Mouse (Mus musculus) heart, adult 2 months (tissue): ENCODE measurements around the gene C1qc. TPM values are rescaled to one million over a fixed set of nuclear protein-coding genes. Genes with fewer than 3 reads are reported as not detected.

Experiments used
- DNase-seq, 2 experiments: peaks; one replicate each; pipeline ENCODE4 v3.0.0; 2021
- H3K27ac ChIP-seq: fragments of 200-600 bp; 2 replicates; pipeline ENCODE4 v1.8.1; 2022
- H3K27me3 ChIP-seq: fragments of 200-500 bp; 2 replicates; pipeline ENCODE4 v1.6.1; 2012; ENCODE audit warnings: mild to moderate bottlenecking, low read length, inconsistent platforms, mixed read lengths; ENCODE audit not compliant: control insufficient read depth, insufficient read depth
- H3K36me3 ChIP-seq: fragments of 200-500 bp; 2 replicates; pipeline ENCODE4 v1.6.1; 2012; ENCODE audit warnings: low read length, inconsistent platforms; ENCODE audit not compliant: control insufficient read depth, insufficient read depth
- H3K4me1 ChIP-seq: fragments of 200-500 bp; 2 replicates; pipeline ENCODE4 v1.6.1; 2011; ENCODE audit warnings: low read length; ENCODE audit not compliant: control insufficient read depth, insufficient read depth
- H3K4me3 ChIP-seq: fragments of 200-600 bp; 2 replicates; pipeline ENCODE4 v1.8.1; 2022
- H3K79me2 ChIP-seq: fragments of 200-500 bp; replicated peaks from 2 replicates; pipeline ENCODE4 v1.6.1; 2012; ENCODE audit warnings: mild to moderate bottlenecking, inconsistent platforms, low read length, moderate library complexity, mixed read lengths; ENCODE audit not compliant: control insufficient read depth, insufficient read depth
- H3K9ac ChIP-seq: fragments of 200-500 bp; 2 replicates; pipeline ENCODE4 v1.6.1; 2012; ENCODE audit warnings: low read depth, mild to moderate bottlenecking, control low read depth, inconsistent platforms, low read length, mixed read lengths
- CTCF ChIP-seq: fragments of 200-600 bp; IDR thresholded peaks from 2 replicates; pipeline ENCODE4 v1.8.1; 2022; ENCODE audit warnings: antibody characterized with exemption, mild to moderate bottlenecking, moderate library complexity
- EP300 ChIP-seq: fragments of 200-500 bp; IDR thresholded peaks from 2 replicates; pipeline ENCODE4 v1.6.1; 2011; ENCODE audit warnings: low read depth, low read length, control low read depth; ENCODE audit not compliant: insufficient read depth
- POLR2A ChIP-seq: fragments of 200-500 bp; IDR thresholded peaks from 2 replicates; pipeline ENCODE4 v1.6.1; 2011; ENCODE audit warnings: mild to moderate bottlenecking, low read depth, low read length, control low read depth; ENCODE audit not compliant: insufficient read depth
- WGBS: fragments of 180-500 bp; shearing (Covaris S2); methylation state at CpG from one replicate; pipeline ENCODE4 v1.1.7; 2018; 5-methylcytosine and 5-hydroxymethylcytosine counted together
- intact Hi-C: fragments of 180-260 bp; cut with DNase I; formaldehyde crosslinking; loops from one replicate; pipeline ENCODE4 v1.15.1; 2025
- polyA plus RNA-seq: library from polyadenylated mRNA; depleted of rRNA; stranded (reverse); fragments of >200 nt; gene quantifications from 2 replicates; pipeline ENCODE4 v1.2.3, GENCODE M21; 2012
- total RNA-seq, 2 experiments: library from RNA; stranded (reverse); gene quantifications; 2 replicates each; pipeline ENCODE4 v1.2.3; 2021

C1qc gene
- total and polyA plus RNA-seq, 3 experiments: 39.6 to 63.2 (median 41.5) TPM

GRCm38 (mm10) chr4:136894821-136895220 lies 2.0 kb upstream of the C1qc start:
- no peaks in the 10 kb centered on the region for H3K4me1 ChIP-seq
- H3K27me3 ChIP-seq: peaks cover 1% of the 10 kb centered on the region; the same call in 1 of the 2 replicates
- H3K79me2 ChIP-seq: no peaks in the 10 kb centered on the region
- H3K36me3 ChIP-seq: no peaks in the 10 kb centered on the region
- no peak overlapping the region for H3K4me3 ChIP-seq
- peak in 1 of 2 experiments; percentile 20 for DNase-seq
- intact Hi-C loops: loop anchor here (1.0 kb wide), 1 partner anchor 177 kb away; no protein-coding TSS in a partner anchor
- H3K9ac ChIP-seq: no peak overlapping the region
- TF ChIP-seq CTCF (no peak), POLR2A (0 out of 2 replicates have a peak, but pooled peaks have one; percentile 9), EP300 (no peak)
- no peak overlapping the region for H3K27ac ChIP-seq
- 56% methylated on average over 4 of the region's 4 CpGs for WGBS

- Histone ChIP-seq H3K27ac (no peak overlapping the region), H3K9ac (no peak overlapping the region), H3K4me1 (no peaks in the 10 kb centered on the region), H3K4me3 (no peak overlapping the region), H3K36me3 (no peaks in the 10 kb centered on the region), H3K27me3 (peaks cover 1% of the 10 kb centered on the region; the same call in 1 of the 2 replicates), H3K79me2 (no peaks in the 10 kb centered on the region)
- intact Hi-C loops: loop anchor here (1.0 kb wide), 1 partner anchor 178 kb away; no protein-coding TSS in a partner anchor
- TF ChIP-seq CTCF (peak; percentile 67), EP300 (no peak)
- DNase-seq: peak; percentile 42 to 53
- WGBS: 4% methylated on average over 9 of the region's 9 CpGs
Observed at GRCm38 (mm10) chr4:136893691-136894543, 1.1 kb upstream of the C1qc start.

GRCm38 (mm10) chr4:136892371-136892770 lies 494 bp downstream of the C1qc start:
- Histone ChIP-seq H3K27me3 (peaks cover 1% of the 10 kb centered on the region; the same call in 1 of the 2 replicates), H3K9ac (peak overlapping the region; percentile 42; the same call in 1 of the 2 replicates), H3K79me2 (no peaks in the 10 kb centered on the region), H3K4me1 (no peaks in the 10 kb centered on the region), H3K27ac (peak overlapping the region; percentile 20; the same call in 1 of the 2 replicates), H3K36me3 (no peaks in the 10 kb centered on the region), H3K4me3 (no peak overlapping the region)
- DNase-seq: peak in 1 of 2 experiments; percentile 18
- 43% methylated on average over 7 of the region's 7 CpGs for WGBS
- TF ChIP-seq POLR2A (no peak), EP300 (no peak)
- intact Hi-C loops: no loop called here

GRCm38 (mm10) chr4:136891115-136891514 lies 1.8 kb downstream of the C1qc start:
- Histone ChIP-seq H3K79me2 (no peaks in the 10 kb centered on the region), H3K9ac (no peak overlapping the region), H3K4me1 (no peaks in the 10 kb centered on the region), H3K27me3 (peaks cover 1% of the 10 kb centered on the region; the same call in 1 of the 2 replicates), H3K36me3 (no peaks in the 10 kb centered on the region), H3K4me3 (no peak overlapping the region), H3K27ac (no peak overlapping the region)
- 74% methylated on average over 4 of the region's 4 CpGs for WGBS
- intact Hi-C loops: no loop called here
- DNase-seq: no peak
- no peak for TF ChIP-seq POLR2A
- no peak for TF ChIP-seq CTCF
- TF ChIP-seq EP300: no peak

GRCm38 (mm10) chr4:136889981-136890380 lies 2.9 kb downstream of the C1qc start:
- Histone ChIP-seq H3K4me1 (no peaks in the 10 kb centered on the region), H3K27me3 (0 out of 2 replicates have a peak, but pooled peaks cover 1% of the 10 kb centered on the region), H3K79me2 (no peaks in the 10 kb centered on the region), H3K9ac (no peak overlapping the region; the same call in 1 of the 2 replicates), H3K27ac (no peak overlapping the region; the same call in 1 of the 2 replicates), H3K4me3 (no peak overlapping the region), H3K36me3 (no peaks in the 10 kb centered on the region)
- no peak for DNase-seq
- WGBS: 78% methylated on average over 15 of the region's 15 CpGs
- intact Hi-C loops: no loop called here
- TF ChIP-seq CTCF (no peak), EP300 (no peak), POLR2A (no peak)

GRCm38 (mm10) chr4:136887714-136888113 lies 5.2 kb downstream of the C1qc start:
- Histone ChIP-seq H3K27ac (no peak overlapping the region), H3K36me3 (no peaks in the 10 kb centered on the region), H3K4me3 (no peak overlapping the region), H3K4me1 (no peaks in the 10 kb centered on the region), H3K27me3 (0 out of 2 replicates have a peak, but pooled peaks cover 1% of the 10 kb centered on the region), H3K9ac (no peak overlapping the region), H3K79me2 (no peaks in the 10 kb centered on the region)
- no peak for TF ChIP-seq CTCF
- no peak for TF ChIP-seq EP300
- no peak; the same call in 1 of the 2 replicates for TF ChIP-seq POLR2A
- intact Hi-C loops: no loop called here
- peak; percentile 21 to 22 for DNase-seq
- 55% methylated on average over 5 of the region's 5 CpGs for WGBS
